Mouse (Mus musculus) CH12.LX (cell line): ENCODE results near the gene Grk6. TPM values are rescaled to one million over a fixed set of nuclear protein-coding genes. Genes with fewer than 3 reads are reported as not detected.
A peak's percentile ranks its signal among the peaks of the same experiment; 100 is the strongest.

Experiments
- DNase-seq: peaks from one replicate; pipeline ENCODE4 v3.0.0-alpha.2; 2013; ENCODE audit errors: extremely low read depth
- H3K27ac ChIP-seq: 2 replicates; pipeline ENCODE4 v1.5.1; 2012; ENCODE audit warnings: low read depth, mild to moderate bottlenecking, control low read depth, moderate library complexity; ENCODE audit not compliant: insufficient read depth
- H3K27me3 ChIP-seq: replicated peaks from 2 replicates; pipeline ENCODE3; 2012; ENCODE audit warnings: inconsistent platforms
- H3K36me3 ChIP-seq, 2 experiments: replicated peaks in 1 of 2; 2 replicates each; pipeline versions ENCODE3 to v1.6.1; 2012; ENCODE audit warnings: inconsistent platforms in 1 of 2, low read length in 1 of 2, mild to moderate bottlenecking in 1 of 2, mixed read lengths in 1 of 2, moderate library complexity in 1 of 2; ENCODE audit not compliant: control insufficient read depth in 1 of 2, insufficient read depth in 1 of 2
- H3K4me1 ChIP-seq, 2 experiments: 2 replicates each; pipeline ENCODE4 v1.6.1; 2012; ENCODE audit warnings: inconsistent platforms in 1 of 2, moderate library complexity in 1 of 2; ENCODE audit not compliant: insufficient read depth in 2 of 2, control insufficient read depth in 1 of 2
- H3K4me2 ChIP-seq: 2 replicates; pipeline ENCODE4 v1.6.1; 2012; ENCODE audit warnings: low read depth, mild to moderate bottlenecking, control low read depth; ENCODE audit not compliant: poor library complexity, insufficient read depth, severe bottlenecking
- H3K4me3 ChIP-seq, 3 experiments: fragments of 150-350 bp in 1 of 3; sonication (generic) in 1 of 3; replicated peaks in 1 of 3; 2 replicates each; pipeline versions ENCODE3 to v1.5.1; 2011 to 2012; ENCODE audit warnings: low read depth in 2 of 3, low read length in 2 of 3, mild to moderate bottlenecking in 2 of 3, moderate library complexity in 2 of 3, control low read depth in 1 of 3, improper control_type of control experiment in 1 of 3, inconsistent platforms in 1 of 3, mixed read lengths in 1 of 3; ENCODE audit not compliant: poor library complexity in 1 of 3
- H3K79me2 ChIP-seq: replicated peaks from 2 replicates; pipeline ENCODE4 v1.6.1; 2012; ENCODE audit warnings: mild to moderate bottlenecking, moderate library complexity; ENCODE audit not compliant: control insufficient read depth, poor library complexity, insufficient read depth, severe bottlenecking; ENCODE audit errors: extremely low read depth
- H3K9ac ChIP-seq: 2 replicates; pipeline ENCODE4 v1.6.1; 2012; ENCODE audit warnings: low read depth, mild to moderate bottlenecking, control low read depth, moderate library complexity; ENCODE audit not compliant: insufficient read depth
- H3K9me3 ChIP-seq: replicated peaks from 2 replicates; pipeline ENCODE3; 2012; ENCODE audit warnings: low read length, inconsistent platforms, mixed read lengths
- BHLHE40 ChIP-seq: IDR thresholded peaks from 2 replicates; pipeline ENCODE4 v1.6.1; 2011; ENCODE audit warnings: mild to moderate bottlenecking, low read depth, low read length, improper control_type of control experiment
- CHD1 ChIP-seq: IDR thresholded peaks from 2 replicates; pipeline ENCODE4 v1.6.1; 2012; ENCODE audit warnings: low read depth, low read length, improper control_type of control experiment, inconsistent platforms
- CHD2 ChIP-seq: IDR thresholded peaks from 2 replicates; pipeline ENCODE4 v1.6.1; 2011; ENCODE audit warnings: low read length, improper control_type of control experiment
- CTCF ChIP-seq, 2 experiments: IDR thresholded peaks in 1 of 2; conservative IDR thresholded peaks in 1 of 2; 2 replicates each; pipeline ENCODE4 v1.5.1; 2011 to 2012; ENCODE audit warnings: low read depth in 2 of 2, low read length in 2 of 2, improper control_type of control experiment in 1 of 2, inconsistent platforms in 1 of 2, mild to moderate bottlenecking in 1 of 2, moderate library complexity in 1 of 2
- E2F4 ChIP-seq: IDR thresholded peaks from 2 replicates; pipeline ENCODE4 v1.6.1; 2011; ENCODE audit warnings: low read depth, low read length, improper control_type of control experiment; ENCODE audit not compliant: insufficient replicate concordance
- ELF1 ChIP-seq: IDR thresholded peaks from 2 replicates; pipeline ENCODE4 v1.6.1; 2014; ENCODE audit warnings: low read depth, mild to moderate bottlenecking, inconsistent platforms, low read length, improper control_type of control experiment
- EP300 ChIP-seq: IDR thresholded peaks from 2 replicates; pipeline ENCODE4 v1.6.1; 2011; ENCODE audit warnings: low read length, improper control_type of control experiment
- ETS1 ChIP-seq: conservative IDR thresholded peaks from 2 replicates; pipeline ENCODE4 v1.6.1; 2012; ENCODE audit warnings: low read depth, mild to moderate bottlenecking, inconsistent platforms, low read length, improper control_type of control experiment, moderate library complexity
- GABPA ChIP-seq: IDR thresholded peaks from 2 replicates; pipeline ENCODE4 v1.6.1; 2012; ENCODE audit warnings: low read depth, low read length, improper control_type of control experiment, inconsistent platforms; ENCODE audit not compliant: insufficient replicate concordance
- HCFC1 ChIP-seq: IDR thresholded peaks from 2 replicates; pipeline ENCODE4 v1.6.1; 2012; ENCODE audit warnings: low read depth, mild to moderate bottlenecking, inconsistent platforms, low read length, improper control_type of control experiment
- IRF4 ChIP-seq: IDR thresholded peaks from 2 replicates; pipeline ENCODE4 v1.6.1; 2014; ENCODE audit warnings: low read depth, mild to moderate bottlenecking, inconsistent platforms, low read length, improper control_type of control experiment
- JUN ChIP-seq: IDR thresholded peaks from 2 replicates; pipeline ENCODE4 v1.6.1; 2011; ENCODE audit warnings: low read depth, mild to moderate bottlenecking, low read length, improper control_type of control experiment, moderate library complexity; ENCODE audit not compliant: insufficient read depth
- JUND ChIP-seq: conservative IDR thresholded peaks from 2 replicates; pipeline ENCODE4 v1.6.1; 2011; ENCODE audit warnings: low read depth, low read length, improper control_type of control experiment
- KAT2A ChIP-seq: IDR thresholded peaks from 2 replicates; pipeline ENCODE4 v1.6.1; 2012; ENCODE audit warnings: low read length, improper control_type of control experiment, inconsistent platforms; ENCODE audit not compliant: insufficient replicate concordance
- MAFK ChIP-seq: IDR thresholded peaks from 2 replicates; pipeline ENCODE4 v1.6.1; 2011; ENCODE audit warnings: low read length, improper control_type of control experiment; ENCODE audit not compliant: insufficient replicate concordance
- MAX ChIP-seq: IDR thresholded peaks from 2 replicates; pipeline ENCODE4 v1.6.1; 2011; ENCODE audit warnings: low read length, improper control_type of control experiment
- MAZ ChIP-seq: IDR thresholded peaks from 2 replicates; pipeline ENCODE4 v1.6.1; 2012; ENCODE audit warnings: low read depth, mild to moderate bottlenecking, inconsistent platforms, low read length, improper control_type of control experiment, moderate library complexity
- MEF2A ChIP-seq: IDR thresholded peaks from 2 replicates; pipeline ENCODE4 v1.6.1; 2014; ENCODE audit warnings: low read depth, mild to moderate bottlenecking, inconsistent platforms, low read length, improper control_type of control experiment, borderline replicate concordance
- MXI1 ChIP-seq: IDR thresholded peaks from 2 replicates; pipeline ENCODE4 v1.6.1; 2011; ENCODE audit warnings: mild to moderate bottlenecking, low read depth, low read length, improper control_type of control experiment
- MYC ChIP-seq: IDR thresholded peaks from 2 replicates; pipeline ENCODE4 v1.6.1; 2011; ENCODE audit warnings: low read depth, mild to moderate bottlenecking, improper control_type of control experiment, low read length
- NELFE ChIP-seq: IDR thresholded peaks from 2 replicates; pipeline ENCODE4 v1.6.1; 2011; ENCODE audit warnings: low read depth, low read length, improper control_type of control experiment
- NRF1 ChIP-seq: IDR thresholded peaks from 2 replicates; pipeline ENCODE4 v1.6.1; 2014; ENCODE audit warnings: low read depth, mild to moderate bottlenecking, inconsistent platforms, low read length, improper control_type of control experiment, moderate library complexity
- PAX5 ChIP-seq: IDR thresholded peaks from 2 replicates; pipeline ENCODE4 v1.6.1; 2012; ENCODE audit warnings: low read length, inconsistent platforms, mixed read lengths
- POLR2A ChIP-seq: IDR thresholded peaks from 2 replicates; pipeline ENCODE4 v1.6.1; 2011; ENCODE audit warnings: low read depth, mild to moderate bottlenecking, improper control_type of control experiment, low read length
- POLR2AphosphoS2 ChIP-seq: IDR thresholded peaks from 2 replicates; pipeline ENCODE4 v1.6.1; 2011; ENCODE audit warnings: low read depth, low read length, improper control_type of control experiment
- RAD21 ChIP-seq: IDR thresholded peaks from 2 replicates; pipeline ENCODE4 v1.6.1; 2011; ENCODE audit warnings: low read depth, mild to moderate bottlenecking, low read length, improper control_type of control experiment, moderate library complexity
- RCOR1 ChIP-seq: conservative IDR thresholded peaks from 2 replicates; pipeline ENCODE4 v1.6.1; 2012; ENCODE audit warnings: low read depth, mild to moderate bottlenecking, inconsistent platforms, low read length, improper control_type of control experiment
- SIN3A ChIP-seq: IDR thresholded peaks from 2 replicates; pipeline ENCODE4 v1.6.1; 2012; ENCODE audit warnings: low read length, improper control_type of control experiment, inconsistent platforms
- SMC3 ChIP-seq: IDR thresholded peaks from 2 replicates; pipeline ENCODE4 v1.6.1; 2011; ENCODE audit warnings: low read depth, low read length, improper control_type of control experiment
- TBP ChIP-seq: conservative IDR thresholded peaks from 2 replicates; pipeline ENCODE4 v1.6.1; 2011; ENCODE audit warnings: low read depth, low read length, improper control_type of control experiment
- TCF12 ChIP-seq: IDR thresholded peaks from 2 replicates; pipeline ENCODE4 v1.6.1; 2014; ENCODE audit warnings: low read depth, mild to moderate bottlenecking, inconsistent platforms, low read length, improper control_type of control experiment
- UBTF ChIP-seq: IDR thresholded peaks from 2 replicates; pipeline ENCODE4 v1.6.1; 2012; ENCODE audit warnings: low read depth, mild to moderate bottlenecking, inconsistent platforms, low read length, improper control_type of control experiment, moderate library complexity
- USF1 ChIP-seq: IDR thresholded peaks from 2 replicates; pipeline ENCODE4 v1.6.1; 2014; ENCODE audit warnings: low read depth, mild to moderate bottlenecking, inconsistent platforms, low read length, improper control_type of control experiment
- USF2 ChIP-seq: conservative IDR thresholded peaks from 2 replicates; pipeline ENCODE4 v1.6.1; 2011; ENCODE audit warnings: low read depth, low read length, improper control_type of control experiment
- ZC3H11A ChIP-seq: IDR thresholded peaks from 2 replicates; pipeline ENCODE4 v1.6.1; 2012; ENCODE audit warnings: low read depth, mild to moderate bottlenecking, inconsistent platforms, low read length, improper control_type of control experiment
- ZKSCAN1 ChIP-seq: IDR thresholded peaks from 2 replicates; pipeline ENCODE4 v1.6.1; 2012; ENCODE audit warnings: low read depth, inconsistent platforms, low read length, improper control_type of control experiment, borderline replicate concordance
- ZMIZ1 ChIP-seq: IDR thresholded peaks from 2 replicates; pipeline ENCODE4 v1.6.1; 2012; ENCODE audit warnings: low read depth, mild to moderate bottlenecking, inconsistent platforms, low read length, improper control_type of control experiment
- ZNF384 ChIP-seq: IDR thresholded peaks from 2 replicates; pipeline ENCODE4 v1.6.1; 2012; ENCODE audit warnings: low read depth, low read length, improper control_type of control experiment, inconsistent platforms
- dilution Hi-C: fragments of 300-500 bp; cut with MboI; formaldehyde crosslinking; loops from 2 replicates; pipeline ENCODE4 v1.14.3; 2020; ENCODE audit warnings: low sequenced_read_pairs; ENCODE audit not compliant: extremely low pct_unique_long_range_greater_than_20kb, extremely low pct_ligation_motif_present
- in situ Hi-C: fragments of 300-500 bp; cut with MboI; formaldehyde crosslinking; loops from 3 replicates; pipeline ENCODE4 v1.14.3; 2019; ENCODE audit warnings: low sequenced_read_pairs, low pct_ligation_motif_present, low pct_unique_long_range_greater_than_20kb, mixed read lengths
- polyA plus RNA-seq: library from polyadenylated mRNA; unstranded; fragments of >175 nt; gene quantifications from 2 replicates; pipeline ENCODE4 v1.2.1, GENCODE M21; 2012; ENCODE audit warnings: low read depth; ENCODE audit not compliant: insufficient read length
- total RNA-seq, 2 experiments: library from RNA; depleted of rRNA; stranded (reverse); fragments of 300-350 nt in 1 of 2; fragments of >200 nt in 1 of 2; gene quantifications; 2 replicates each; pipeline ENCODE4 v1.2.3; 2012 to 2014

Gene Grk6
- total and polyA plus RNA-seq, 3 experiments = 59.0 to 71.0 (median 60.1) TPM

DNA sequence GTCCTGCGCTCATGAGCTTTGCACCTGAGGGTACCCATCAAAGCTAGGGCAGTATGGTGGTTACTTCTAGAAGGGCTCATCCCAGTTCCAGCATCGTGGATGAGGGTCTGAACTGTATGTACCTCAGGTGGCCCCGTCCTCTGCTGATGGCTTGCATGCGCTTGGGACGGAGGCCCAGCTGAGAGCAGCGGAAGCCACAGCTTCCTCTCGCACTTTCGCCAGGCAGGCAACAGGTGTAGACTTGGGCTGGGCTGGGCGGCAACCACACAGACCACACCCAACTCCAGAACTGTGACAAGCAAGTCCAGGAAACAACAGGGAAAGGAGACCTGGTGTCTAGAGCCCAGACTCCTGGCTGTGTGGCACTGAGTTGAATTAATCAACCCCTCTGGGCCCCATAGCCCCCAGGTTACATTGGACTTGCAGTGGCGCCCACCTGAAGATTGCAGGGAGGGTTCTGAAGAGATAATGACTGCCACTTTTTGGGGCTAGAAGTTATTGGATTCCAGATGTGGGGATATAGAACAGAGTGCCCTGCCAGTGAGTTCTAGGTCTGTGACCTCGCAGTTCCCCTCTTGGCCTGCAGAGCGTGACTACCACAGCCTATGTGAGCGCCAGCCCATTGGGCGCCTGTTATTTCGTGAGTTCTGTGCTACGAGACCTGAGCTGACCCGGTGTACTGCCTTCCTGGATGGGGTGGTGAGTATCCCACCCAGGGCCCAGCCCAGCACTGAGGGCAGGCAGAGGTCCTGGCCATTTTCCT is 5.0 kb downstream of the Grk6 start:
- dilution Hi-C loops (no loop called here), in situ Hi-C loops (no loop called here)
- H3K4me1 ChIP-seq = peaks cover 26 to 55% of the 10 kb centered on the region in 2 experiments
- H3K79me2 ChIP-seq = peaks cover 34% of the 10 kb centered on the region
- peak overlapping the region; percentile 43; the same call in 1 of the 2 replicates for H3K4me2 ChIP-seq
- no peak overlapping the region for H3K4me3 ChIP-seq
- DNase-seq = peak; percentile 78
- peak overlapping the region; percentile 84 for H3K27ac ChIP-seq
- no peaks in the 10 kb centered on the region for H3K27me3 ChIP-seq
- peaks cover 43 to 56% of the 10 kb centered on the region in 2 experiments for H3K36me3 ChIP-seq
- no peak for TF ChIP-seq JUN
- TF ChIP-seq SIN3A = no peak; the same call in 1 of the 2 replicates
- TF ChIP-seq BHLHE40 = peak; percentile 66; the same call in 1 of the 2 replicates
- TF ChIP-seq USF1 = no peak
- no peak for TF ChIP-seq NRF1
- TF ChIP-seq HCFC1 = no peak
- TF ChIP-seq TBP = no peak
- TF ChIP-seq E2F4 = no peak
- TF ChIP-seq ELF1 = 0 out of 2 replicates have a peak, but pooled peaks have one; percentile 1
- TF ChIP-seq UBTF = no peak
- no peak for TF ChIP-seq MAFK
- no peak for TF ChIP-seq MAZ
- TF ChIP-seq KAT2A = no peak
- TF ChIP-seq MEF2A = peak; percentile 62
- TF ChIP-seq ETS1 = peak; percentile 86
- TF ChIP-seq EP300 = peak; percentile 72
- no peak; the same call in 1 of the 2 replicates for TF ChIP-seq RCOR1
- TF ChIP-seq POLR2AphosphoS2 = no peak
- TF ChIP-seq ZKSCAN1 = no peak
- TF ChIP-seq MAX = peak; percentile 50
- TF ChIP-seq CHD1 = no peak
- peak; percentile 79 for TF ChIP-seq MYC
- TF ChIP-seq CTCF (conservative IDR thresholded peaks at IDR 0.05 in 1 of 2, IDR thresholded peaks at IDR 0.05 in 1 of 2; ENCODE audit: low read depth in 2 of 2, low read length in 2 of 2) = no peak
- TF ChIP-seq ZNF384 = no peak
- no peak for TF ChIP-seq PAX5
- TF ChIP-seq TCF12 = peak; percentile 98
- no peak for TF ChIP-seq USF2
- TF ChIP-seq CHD2 = peak; percentile 9; the same call in 1 of the 2 replicates
- 0 out of 2 replicates have a peak, but pooled peaks have one; percentile 10 for TF ChIP-seq SMC3
- TF ChIP-seq ZC3H11A = no peak
- TF ChIP-seq RAD21 = no peak
- TF ChIP-seq JUND = no peak
- no peak for TF ChIP-seq NELFE
- peak; percentile 85 for TF ChIP-seq IRF4
- TF ChIP-seq GABPA = no peak
- no peak for TF ChIP-seq ZMIZ1
- TF ChIP-seq POLR2A = peak; percentile 39; the same call in 1 of the 2 replicates
- peak; percentile 49; the same call in 1 of the 2 replicates for TF ChIP-seq MXI1
- no peaks in the 10 kb centered on the region for H3K9me3 ChIP-seq
- no peak overlapping the region; the same call in 1 of the 2 replicates for H3K9ac ChIP-seq
